Mouse (Mus musculus) MEL (cell line): ENCODE data around the gene Otogl.

Experiments used
- CHD2 ChIP-seq: IDR thresholded peaks from 2 replicates; pipeline ENCODE4 v1.6.1; 2011; ENCODE audit warnings: low read length, improper control_type of control experiment
- CTCF ChIP-seq, 3 experiments: IDR thresholded peaks in 2 of 3; conservative IDR thresholded peaks in 1 of 3; 2 replicates each; pipeline ENCODE4 v1.5.1; 2011 to 2012; ENCODE audit warnings: low read length in 3 of 3, low read depth in 2 of 3, mild to moderate bottlenecking in 2 of 3, improper control_type of control experiment in 1 of 3, inconsistent platforms in 1 of 3, mixed read lengths in 1 of 3, moderate library complexity in 1 of 3; ENCODE audit not compliant: control insufficient read depth in 1 of 3, insufficient read depth in 1 of 3, poor library complexity in 1 of 3, severe bottlenecking in 1 of 3
- GATA1 ChIP-seq: IDR thresholded peaks from 2 replicates; pipeline ENCODE4 v1.6.1; 2011; ENCODE audit warnings: low read depth, low read length, improper control_type of control experiment
- MAX ChIP-seq: IDR thresholded peaks from 2 replicates; pipeline ENCODE4 v1.6.1; 2011; ENCODE audit warnings: low read length, improper control_type of control experiment
- MYB ChIP-seq: IDR thresholded peaks from 2 replicates; pipeline ENCODE4 v1.6.1; 2011; ENCODE audit warnings: mild to moderate bottlenecking, low read depth, low read length, improper control_type of control experiment
- POLR2A ChIP-seq, 2 experiments: IDR thresholded peaks; 2 replicates each; pipeline ENCODE4 v1.6.1; 2011 to 2012; ENCODE audit warnings: low read length in 2 of 2, mild to moderate bottlenecking in 2 of 2, control low read depth in 1 of 2, improper control_type of control experiment in 1 of 2, low read depth in 1 of 2, moderate library complexity in 1 of 2; ENCODE audit not compliant: control insufficient read depth in 1 of 2, insufficient read depth in 1 of 2, poor library complexity in 1 of 2
- POLR2AphosphoS2 ChIP-seq: IDR thresholded peaks from 2 replicates; pipeline ENCODE4 v1.6.1; 2011; ENCODE audit warnings: low read length, improper control_type of control experiment
- POLR2AphosphoS5 ChIP-seq: IDR thresholded peaks from 2 replicates; pipeline ENCODE4 v1.6.1; 2012; ENCODE audit warnings: low read depth, borderline replicate concordance, mild to moderate bottlenecking, inconsistent platforms, low read length, moderate library complexity, mixed read lengths
- SMC3 ChIP-seq: IDR thresholded peaks from 2 replicates; pipeline ENCODE4 v1.6.1; 2011; ENCODE audit warnings: low read depth, low read length, improper control_type of control experiment
- ZC3H11A ChIP-seq: IDR thresholded peaks from 2 replicates; pipeline ENCODE4 v1.6.1; 2012; ENCODE audit warnings: low read depth, mild to moderate bottlenecking, inconsistent platforms, low read length, improper control_type of control experiment
- ZKSCAN1 ChIP-seq: IDR thresholded peaks from 2 replicates; pipeline ENCODE4 v1.6.1; 2012; ENCODE audit warnings: low read depth, mild to moderate bottlenecking, inconsistent platforms, low read length, improper control_type of control experiment, moderate library complexity

DNA sequence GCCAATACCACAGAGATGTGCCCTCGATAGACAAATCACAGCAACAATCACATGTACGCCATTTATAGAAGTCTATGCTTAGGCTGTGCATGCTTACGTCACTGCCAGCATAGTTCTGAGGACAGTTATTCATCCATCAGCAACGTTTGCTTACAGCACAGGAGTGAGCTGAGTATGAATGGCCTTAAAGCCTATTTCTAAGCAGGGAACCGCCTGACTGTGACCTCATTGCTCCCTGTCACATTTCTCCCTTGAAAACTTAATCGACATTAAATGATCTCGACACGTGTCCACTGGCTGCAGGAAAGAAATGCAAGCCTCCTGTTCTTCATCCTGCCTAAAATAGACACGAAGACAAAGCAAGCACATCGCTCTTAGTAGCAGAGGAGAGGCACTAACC lies 5.5 kb downstream of the Otogl start:
- TF ChIP-seq SMC3 = no peak
- no peak for TF ChIP-seq CHD2
- TF ChIP-seq ZKSCAN1 = no peak
- no peak for TF ChIP-seq MAX
- no peak for TF ChIP-seq CTCF (IDR thresholded peaks at IDR 0.05 in 2 of 3, conservative IDR thresholded peaks at IDR 0.05 in 1 of 3; ENCODE audit: control insufficient read depth in 1 of 3, insufficient read depth in 1 of 3, low read depth in 2 of 3, low read length in 3 of 3, poor library complexity in 1 of 3, severe bottlenecking in 1 of 3)
- TF ChIP-seq POLR2A (IDR thresholded peaks at IDR 0.05; ENCODE audit: control insufficient read depth in 1 of 2, insufficient read depth in 1 of 2, low read depth in 1 of 2, low read length in 2 of 2, poor library complexity in 1 of 2) = no peak
- TF ChIP-seq POLR2AphosphoS2 = no peak
- TF ChIP-seq MYB = no peak
- no peak for TF ChIP-seq POLR2AphosphoS5
- no peak for TF ChIP-seq ZC3H11A
- TF ChIP-seq GATA1 = no peak
